Mouse (Mus musculus): ENCODE data around the gene Gzmc. TPM values are rescaled to one million over a fixed set of nuclear protein-coding genes. Genes with fewer than 3 reads are reported as not detected.
"Not testable (repeated sequence)": the region's sequence is repeated elsewhere in the genome, so short reads cannot be mapped to it uniquely, and the experiment has no call there.

The Gzmc gene
- polyA plus RNA-seq (2012; rRNA removed) = not detected in 2 replicates
- polyA plus RNA-seq (2014; fragmentation: Nextera tagmentation; extraction: Ambion mirVana) = not detected in 2 replicates

DNA sequence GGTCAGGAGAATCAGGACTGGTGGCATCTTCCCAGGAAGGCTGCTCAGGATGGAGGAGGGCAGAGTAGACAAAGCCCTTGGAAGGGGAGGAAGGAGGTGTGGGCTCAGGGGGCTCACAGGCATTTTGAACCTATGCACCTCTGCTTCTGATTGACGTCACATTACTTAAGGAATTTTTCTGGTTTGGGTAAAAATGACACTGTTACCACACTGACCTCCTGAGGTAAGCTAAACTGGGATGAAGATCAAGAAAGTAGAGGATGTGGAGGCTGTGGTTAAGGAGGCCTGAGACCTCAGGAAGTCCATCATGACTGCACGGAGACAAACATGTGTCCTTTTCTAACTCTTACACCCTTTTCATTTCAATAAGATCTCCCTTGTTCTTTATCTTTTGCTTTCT lies at the start of gene Gzmc:
TSS of gene Gzmc (minus strand) at position 101 of the 400 bp plus-strand sequence.
- Histone ChIP-seq H3K9ac (replicated peaks) (no peak within 1 kb of the TSS), H3K9me3 (ENCODE audit: control insufficient read depth, low read length) (no peaks in the 10 kb centered on the region), H3K4me3 (ENCODE audit: insufficient read depth in 1 of 2, low read depth in 2 of 2, low read length in 2 of 2) (no peak within 1 kb of the TSS), H3K27me3 (ENCODE audit: control insufficient read depth, insufficient read depth, low read length) (no peaks in the 10 kb centered on the region), H3K4me1 (replicated peaks; ENCODE audit: control insufficient read depth in 2 of 2, insufficient read depth in 2 of 2, low read length in 1 of 2) (no peaks in the 10 kb centered on the region), H3K27ac (no peak within 1 kb of the TSS), H3K4me2 (ENCODE audit: low read depth) (no peak within 1 kb of the TSS), H3K36me3 (replicated peaks; ENCODE audit: control insufficient read depth, insufficient read depth, low read depth) (no peaks in the 10 kb centered on the region)
- TF ChIP-seq EP300 (IDR thresholded peaks at IDR 0.05; ENCODE audit: low read depth) (no peak), CTCF (IDR thresholded peaks at IDR 0.05; ENCODE audit: low read depth) (no peak)
- DNase-seq (ENCODE audit: low read depth in 3 of 3, low spot score in 3 of 3) (no peak), ATAC-seq (ENCODE audit: insufficient read depth) (no peak)
- 23% methylated on average over 2 of the region's 2 CpGs for WGBS (ENCODE audit: insufficient replicate concordance)

DNA sequence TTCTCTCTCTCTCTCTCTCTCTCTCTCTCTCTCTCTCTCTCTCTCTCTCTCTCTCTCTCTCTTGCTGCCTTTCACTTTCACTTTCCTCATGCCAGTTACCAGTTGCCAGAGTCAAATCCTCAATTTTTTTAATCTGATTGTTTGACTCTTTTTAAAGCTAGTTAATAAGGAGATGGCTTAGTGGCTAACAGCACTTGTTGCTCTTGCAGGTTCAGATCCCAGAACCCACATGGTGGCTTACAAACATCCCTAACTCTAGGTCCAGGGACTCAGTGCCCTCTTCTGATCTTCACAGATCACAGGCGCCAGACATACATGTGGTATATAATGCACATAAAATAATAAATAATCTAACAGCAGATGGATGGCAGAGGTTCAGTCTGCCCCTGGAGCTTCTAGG lies 49.4 kb upstream of the Gzmc start:
- 42% methylated on average over 1 of the region's 1 CpGs for WGBS (ENCODE audit: insufficient replicate concordance)
- Histone ChIP-seq H3K9ac (replicated peaks) (no peak overlapping the region), H3K9me3 (ENCODE audit: control insufficient read depth, low read length) (no peaks in the 10 kb centered on the region)

DNA sequence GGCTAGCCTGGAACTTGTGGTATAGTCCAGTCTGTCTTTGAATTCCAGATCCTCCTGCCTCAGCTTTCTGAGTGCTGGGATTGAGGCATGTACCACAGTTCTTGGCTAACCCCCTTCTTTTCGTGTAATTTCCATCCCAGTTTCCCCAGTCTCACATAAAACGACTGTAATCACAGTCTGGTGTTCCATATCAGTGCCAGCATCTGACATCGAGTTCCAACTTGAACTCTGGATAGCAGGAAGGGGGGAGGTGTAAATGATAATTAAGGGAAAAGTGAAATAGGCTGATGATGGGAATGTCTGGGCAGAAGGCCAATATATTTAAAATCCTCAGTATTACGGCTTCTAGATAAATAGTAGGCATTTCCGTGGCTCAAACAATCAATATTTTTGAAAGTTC lies 46.6 kb upstream of the Gzmc start:
- H3K9ac ChIP-seq (replicated peaks) = no peak overlapping the region
- H3K4me3 ChIP-seq (ENCODE audit: insufficient read depth in 1 of 2, low read depth in 2 of 2, low read length in 2 of 2) = no peak overlapping the region
- H3K27ac ChIP-seq = no peak overlapping the region
- TF ChIP-seq CTCF (IDR thresholded peaks at IDR 0.05; ENCODE audit: low read depth) (no peak), EP300 (IDR thresholded peaks at IDR 0.05; ENCODE audit: low read depth) (no peak)
- H3K27me3 ChIP-seq (ENCODE audit: control insufficient read depth, insufficient read depth, low read length) = no peaks in the 10 kb centered on the region
- WGBS (ENCODE audit: insufficient replicate concordance) = 52% methylated on average over 5 of the region's 5 CpGs
- no peaks in the 10 kb centered on the region for H3K9me3 ChIP-seq (ENCODE audit: control insufficient read depth, low read length)
- DNase-seq (ENCODE audit: low read depth in 3 of 3, low spot score in 3 of 3) (no peak), ATAC-seq (ENCODE audit: insufficient read depth) (no peak)
- H3K36me3 ChIP-seq (replicated peaks; ENCODE audit: control insufficient read depth, insufficient read depth, low read depth) = no peaks in the 10 kb centered on the region
- no peaks in the 10 kb centered on the region for H3K4me1 ChIP-seq (replicated peaks; ENCODE audit: control insufficient read depth in 2 of 2, insufficient read depth in 2 of 2, low read length in 1 of 2)
- no peak overlapping the region for H3K4me2 ChIP-seq (ENCODE audit: low read depth)

More for the DNA sequence above, 49.4 kb upstream of the Gzmc start:
- Histone ChIP-seq H3K4me1 (replicated peaks; ENCODE audit: control insufficient read depth in 2 of 2, insufficient read depth in 2 of 2, low read length in 1 of 2) (no peaks in the 10 kb centered on the region), H3K4me3 (ENCODE audit: insufficient read depth in 1 of 2, low read depth in 2 of 2, low read length in 2 of 2) (no peak overlapping the region), H3K27ac (no peak overlapping the region), H3K27me3 (ENCODE audit: control insufficient read depth, insufficient read depth, low read length) (no peaks in the 10 kb centered on the region), H3K4me2 (ENCODE audit: low read depth) (no peak overlapping the region), H3K36me3 (replicated peaks; ENCODE audit: control insufficient read depth, insufficient read depth, low read depth) (no peaks in the 10 kb centered on the region)
- TF ChIP-seq EP300 (IDR thresholded peaks at IDR 0.05; ENCODE audit: low read depth) (no peak), CTCF (IDR thresholded peaks at IDR 0.05; ENCODE audit: low read depth) (no peak)
- ATAC-seq (ENCODE audit: insufficient read depth) (no peak), DNase-seq (ENCODE audit: low read depth in 3 of 3, low spot score in 3 of 3) (no peak)

DNA sequence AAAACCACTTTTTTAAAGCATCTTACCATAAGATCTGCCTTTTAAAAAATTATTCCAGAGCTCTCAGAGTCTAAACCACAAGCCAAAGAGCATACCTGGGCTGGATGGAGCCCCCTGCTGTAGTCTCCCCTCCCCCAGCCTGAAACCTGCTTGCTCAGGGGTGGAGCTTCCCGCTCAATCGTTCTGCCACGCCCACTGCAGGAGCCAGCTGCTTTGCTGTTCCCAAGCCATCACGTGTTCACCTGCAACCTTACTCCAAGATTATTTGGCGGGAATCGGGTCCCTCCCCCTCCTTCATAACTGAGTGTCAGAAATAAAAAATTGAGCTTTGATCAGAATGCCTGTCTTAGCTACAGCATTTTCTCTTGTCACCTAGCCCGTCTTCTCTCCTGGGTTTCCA lies 44.2 kb upstream of the Gzmc start:
- not testable (repeated sequence) for ATAC-seq (ENCODE audit: insufficient read depth); H3K27ac ChIP-seq; H3K36me3 ChIP-seq (replicated peaks; ENCODE audit: control insufficient read depth, insufficient read depth, low read depth); H3K4me3 ChIP-seq (ENCODE audit: insufficient read depth in 1 of 2, low read depth in 2 of 2, low read length in 2 of 2); H3K27me3 ChIP-seq (ENCODE audit: control insufficient read depth, insufficient read depth, low read length); H3K4me2 ChIP-seq (ENCODE audit: low read depth); H3K4me1 ChIP-seq (replicated peaks; ENCODE audit: control insufficient read depth in 2 of 2, insufficient read depth in 2 of 2, low read length in 1 of 2); H3K9ac ChIP-seq (replicated peaks); DNase-seq (ENCODE audit: low read depth in 3 of 3, low spot score in 3 of 3); H3K9me3 ChIP-seq (ENCODE audit: control insufficient read depth, low read length)
- 26% methylated on average over 7 of the region's 7 CpGs for WGBS (ENCODE audit: insufficient replicate concordance)

DNA sequence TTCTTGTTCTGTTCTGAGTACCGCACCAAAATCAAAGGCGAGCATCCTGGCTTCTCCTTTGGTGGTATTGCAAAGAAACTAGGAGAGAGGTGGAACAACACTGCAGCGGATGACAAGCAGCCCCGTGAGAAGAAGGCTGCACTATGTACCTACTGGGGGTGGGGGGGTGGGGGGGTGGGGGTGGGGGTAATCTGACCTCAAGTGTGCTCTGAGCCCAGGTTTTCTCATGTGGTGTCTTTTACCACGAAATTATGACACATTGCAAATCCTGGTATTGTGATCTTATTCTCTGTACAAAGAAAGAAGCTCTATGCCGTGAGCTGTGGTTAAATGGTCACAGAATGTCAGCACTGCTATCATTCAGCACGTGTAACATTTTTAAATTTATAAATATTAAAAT lies 41.6 kb upstream of the Gzmc start:
- not testable (repeated sequence) for H3K9ac ChIP-seq (replicated peaks); H3K9me3 ChIP-seq (ENCODE audit: control insufficient read depth, low read length); H3K4me3 ChIP-seq (ENCODE audit: insufficient read depth in 1 of 2, low read depth in 2 of 2, low read length in 2 of 2); H3K36me3 ChIP-seq (replicated peaks; ENCODE audit: control insufficient read depth, insufficient read depth, low read depth); H3K4me2 ChIP-seq (ENCODE audit: low read depth); H3K27me3 ChIP-seq (ENCODE audit: control insufficient read depth, insufficient read depth, low read length); DNase-seq (ENCODE audit: low read depth in 3 of 3, low spot score in 3 of 3); ATAC-seq (ENCODE audit: insufficient read depth); H3K4me1 ChIP-seq (replicated peaks; ENCODE audit: control insufficient read depth in 2 of 2, insufficient read depth in 2 of 2, low read length in 1 of 2); H3K27ac ChIP-seq
- 54% methylated on average over 7 of the region's 7 CpGs for WGBS (ENCODE audit: insufficient replicate concordance)

DNA sequence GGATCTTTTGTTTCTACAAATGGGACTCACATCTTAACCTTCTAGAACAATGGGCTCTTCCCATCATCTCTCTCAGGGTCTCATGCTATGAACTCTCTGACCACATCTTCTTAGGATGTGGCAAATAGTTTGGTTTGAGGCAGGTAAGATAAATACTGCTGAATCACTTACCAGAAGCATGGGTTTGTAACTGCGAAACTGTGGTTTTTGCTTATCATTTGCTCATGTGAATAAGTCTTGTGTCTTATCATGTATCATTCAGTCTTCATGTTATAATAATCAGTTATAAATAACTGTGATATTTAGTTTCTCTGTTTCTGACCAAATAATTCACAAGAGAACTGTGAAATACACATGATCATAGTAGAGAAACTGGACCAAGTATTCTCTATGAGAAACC lies 31.7 kb upstream of the Gzmc start:
- no peak overlapping the region for H3K4me3 ChIP-seq (ENCODE audit: insufficient read depth in 1 of 2, low read depth in 2 of 2, low read length in 2 of 2)
- no peak overlapping the region for H3K4me2 ChIP-seq (ENCODE audit: low read depth)
- TF ChIP-seq CTCF (IDR thresholded peaks at IDR 0.05; ENCODE audit: low read depth) (no peak), EP300 (IDR thresholded peaks at IDR 0.05; ENCODE audit: low read depth) (peak; percentile 28; the same call in 1 of the 2 replicates)
- H3K36me3 ChIP-seq (replicated peaks; ENCODE audit: control insufficient read depth, insufficient read depth, low read depth) = no peaks in the 10 kb centered on the region
- H3K9me3 ChIP-seq (ENCODE audit: control insufficient read depth, low read length) = no peaks in the 10 kb centered on the region
- no peak overlapping the region for H3K9ac ChIP-seq (replicated peaks)
- no peak overlapping the region for H3K27ac ChIP-seq
- no peak for DNase-seq (ENCODE audit: low read depth in 3 of 3, low spot score in 3 of 3)
- no peaks in the 10 kb centered on the region for H3K4me1 ChIP-seq (replicated peaks; ENCODE audit: control insufficient read depth in 2 of 2, insufficient read depth in 2 of 2, low read length in 1 of 2)
- no peak for ATAC-seq (ENCODE audit: insufficient read depth)
- WGBS (ENCODE audit: insufficient replicate concordance) = 15% methylated on average over 1 of the region's 1 CpGs
- H3K27me3 ChIP-seq (ENCODE audit: control insufficient read depth, insufficient read depth, low read length) = no peaks in the 10 kb centered on the region
